Mouse (Mus musculus): ENCODE measurements around the gene Alk. TPM values are rescaled to one million over a fixed set of nuclear protein-coding genes. Genes with fewer than 3 reads are reported as not detected.

Alk gene
- polyA plus RNA-seq, 1 experiment from 2014 or later, result 0.03 TPM

DNA sequence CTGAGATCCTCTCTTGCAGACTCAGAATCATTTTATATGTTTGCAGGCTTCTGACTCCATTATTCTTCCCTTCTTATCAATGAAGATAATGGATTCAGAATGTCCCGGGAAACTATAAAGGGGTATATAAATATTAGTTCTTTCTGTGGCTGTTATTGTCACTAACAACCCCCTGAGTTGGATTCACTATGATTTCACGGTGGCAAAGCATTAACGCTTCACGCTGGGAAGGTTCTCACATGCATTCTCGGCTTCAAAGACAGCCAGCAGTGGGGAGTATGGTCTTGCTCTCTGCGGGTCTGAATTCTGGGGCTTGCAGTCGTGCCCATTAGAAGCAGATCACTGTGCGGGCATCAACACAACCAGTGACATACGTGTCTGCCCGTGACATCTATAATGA is 34.9 kb downstream of the Alk start:
- no peaks in the 10 kb centered on the region for H3K4me1 ChIP-seq (ENCODE audit: insufficient read depth)
- no peak for TF ChIP-seq CTCF (IDR thresholded peaks at IDR 0.05; ENCODE audit: low read depth)
- ATAC-seq (ENCODE audit: insufficient read depth), result no peak
- no peaks in the 10 kb centered on the region for H3K27me3 ChIP-seq (ENCODE audit: insufficient read depth, low read length)
- DNase-seq, result no peak
- H3K27ac ChIP-seq (ENCODE audit: low read depth), result no peak overlapping the region
- H3K9ac ChIP-seq, result no peak overlapping the region
- no peaks in the 10 kb centered on the region for H3K36me3 ChIP-seq (ENCODE audit: insufficient read depth)
- no peak overlapping the region for H3K4me2 ChIP-seq
- no peaks in the 10 kb centered on the region for H3K9me3 ChIP-seq (ENCODE audit: low read depth, low read length)
- WGBS, result 57% methylated on average over 10 of the region's 10 CpGs
- H3K4me3 ChIP-seq (ENCODE audit: low read depth, low read length), result no peak overlapping the region

DNA sequence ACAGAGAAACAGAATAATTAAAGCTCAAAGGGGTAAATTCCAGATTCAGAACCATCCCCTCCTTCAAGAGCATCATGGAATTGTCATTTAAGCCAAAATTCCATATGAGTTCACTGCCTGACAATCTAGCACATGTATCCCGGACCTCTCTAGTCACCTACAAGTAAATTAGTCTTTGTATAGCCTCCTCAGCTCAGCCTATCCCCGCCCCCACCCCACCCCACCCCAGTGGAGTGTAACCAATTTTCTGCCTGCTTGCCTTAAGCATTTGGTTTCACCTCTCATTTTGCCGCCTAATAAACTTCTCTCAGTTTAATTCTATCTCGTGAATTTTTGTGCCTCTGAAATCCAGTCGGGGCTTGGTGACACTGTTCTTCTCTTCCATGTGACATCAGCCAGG is 41.0 kb downstream of the Alk start:
- ATAC-seq (ENCODE audit: insufficient read depth) (no peak), DNase-seq (no peak)
- 80% methylated on average over 5 of the region's 5 CpGs for WGBS
- Histone ChIP-seq H3K4me1 (ENCODE audit: insufficient read depth) (no peaks in the 10 kb centered on the region), H3K9me3 (ENCODE audit: low read depth, low read length) (no peaks in the 10 kb centered on the region), H3K4me3 (ENCODE audit: low read depth, low read length) (no peak overlapping the region), H3K36me3 (ENCODE audit: insufficient read depth) (no peaks in the 10 kb centered on the region), H3K4me2 (no peak overlapping the region), H3K9ac (no peak overlapping the region), H3K27me3 (ENCODE audit: insufficient read depth, low read length) (no peaks in the 10 kb centered on the region), H3K27ac (ENCODE audit: low read depth) (no peak overlapping the region)
- TF ChIP-seq CTCF (IDR thresholded peaks at IDR 0.05; ENCODE audit: low read depth), result no peak

- no peak for TF ChIP-seq CTCF (IDR thresholded peaks at IDR 0.05; ENCODE audit: low read depth)
- H3K27ac ChIP-seq (ENCODE audit: low read depth), result no peak overlapping the region
- ATAC-seq (ENCODE audit: insufficient read depth) (no peak), DNase-seq (no peak)
- 72% methylated on average over 3 of the region's 3 CpGs for WGBS
- H3K4me3 ChIP-seq (ENCODE audit: low read depth, low read length), result no peak overlapping the region
- no peak overlapping the region for H3K4me2 ChIP-seq
- H3K9me3 ChIP-seq (ENCODE audit: low read depth, low read length), result no peaks in the 10 kb centered on the region
- H3K36me3 ChIP-seq (ENCODE audit: insufficient read depth), result no peaks in the 10 kb centered on the region
- H3K4me1 ChIP-seq (ENCODE audit: insufficient read depth), result no peaks in the 10 kb centered on the region
- no peaks in the 10 kb centered on the region for H3K27me3 ChIP-seq (ENCODE audit: insufficient read depth, low read length)
- H3K9ac ChIP-seq, result no peak overlapping the region
Measured at GRCm38 (mm10) chr17:72561471-72561870, 43.0 kb downstream of the Alk start.

- Histone ChIP-seq H3K27me3 (ENCODE audit: insufficient read depth, low read length) (no peaks in the 10 kb centered on the region), H3K4me1 (ENCODE audit: insufficient read depth) (no peaks in the 10 kb centered on the region), H3K4me2 (no peak overlapping the region), H3K27ac (ENCODE audit: low read depth) (no peak overlapping the region), H3K9me3 (ENCODE audit: low read depth, low read length) (no peaks in the 10 kb centered on the region), H3K4me3 (ENCODE audit: low read depth, low read length) (no peak overlapping the region), H3K36me3 (ENCODE audit: insufficient read depth) (no peaks in the 10 kb centered on the region), H3K9ac (no peak overlapping the region)
- WGBS, result 73% methylated on average over 1 of the region's 1 CpGs
- ATAC-seq (ENCODE audit: insufficient read depth) (no peak), DNase-seq (no peak)
- TF ChIP-seq CTCF (IDR thresholded peaks at IDR 0.05; ENCODE audit: low read depth), result no peak
Measured at GRCm38 (mm10) chr17:72560771-72561170, 43.7 kb downstream of the Alk start.

DNA sequence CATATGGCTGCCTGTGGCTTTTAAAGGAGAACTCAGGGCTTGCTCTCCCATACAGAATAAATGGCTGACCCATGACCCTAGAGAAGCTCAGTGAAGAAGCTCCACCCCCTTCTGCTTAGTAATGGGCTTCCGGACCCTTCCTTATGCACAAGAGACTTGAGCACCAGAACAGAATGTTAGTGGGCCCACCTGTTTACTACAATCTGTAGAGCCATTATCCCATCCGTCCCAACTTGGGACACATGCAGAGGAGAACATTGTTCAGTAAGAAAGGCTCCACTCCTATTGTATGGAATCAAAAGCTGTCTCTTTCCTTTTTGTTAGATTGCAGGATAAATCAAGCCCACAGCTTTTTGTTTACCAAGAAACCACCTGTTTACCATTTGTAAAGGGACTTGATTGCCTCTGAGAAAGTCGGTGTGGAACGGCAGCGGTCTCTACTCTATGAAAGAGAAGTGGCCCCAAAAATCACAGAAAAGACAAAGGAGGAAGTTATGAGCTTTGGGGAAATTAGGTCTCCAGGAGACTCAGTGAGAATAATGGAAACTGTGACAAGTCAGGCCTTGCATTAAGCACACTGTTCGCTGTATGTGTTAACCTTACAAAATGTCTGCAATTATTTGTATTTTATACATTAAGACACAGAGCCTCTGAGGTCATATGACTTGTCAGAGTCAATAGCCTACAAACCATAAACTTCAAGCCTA is 47.2 kb downstream of the Alk start:
- no peak for ATAC-seq (ENCODE audit: insufficient read depth)
- Histone ChIP-seq H3K9ac (no peak overlapping the region), H3K36me3 (ENCODE audit: insufficient read depth) (no peaks in the 10 kb centered on the region), H3K4me2 (no peak overlapping the region), H3K4me1 (ENCODE audit: insufficient read depth) (no peaks in the 10 kb centered on the region), H3K27me3 (ENCODE audit: insufficient read depth, low read length) (no peaks in the 10 kb centered on the region), H3K4me3 (ENCODE audit: low read depth, low read length) (no peak overlapping the region), H3K9me3 (ENCODE audit: low read depth, low read length) (no peaks in the 10 kb centered on the region), H3K27ac (ENCODE audit: low read depth) (no peak overlapping the region)
- TF ChIP-seq CTCF (IDR thresholded peaks at IDR 0.05; ENCODE audit: low read depth), result no peak
- 81% methylated on average over 6 of the region's 6 CpGs for WGBS
- DNase-seq, result no peak

- TF ChIP-seq CTCF (IDR thresholded peaks at IDR 0.05; ENCODE audit: low read depth), result no peak
- Histone ChIP-seq H3K4me3 (ENCODE audit: low read depth, low read length) (no peak overlapping the region), H3K36me3 (ENCODE audit: insufficient read depth) (no peaks in the 10 kb centered on the region), H3K9ac (no peak overlapping the region), H3K9me3 (ENCODE audit: low read depth, low read length) (no peaks in the 10 kb centered on the region), H3K4me1 (ENCODE audit: insufficient read depth) (no peaks in the 10 kb centered on the region), H3K27ac (ENCODE audit: low read depth) (no peak overlapping the region), H3K4me2 (no peak overlapping the region), H3K27me3 (ENCODE audit: insufficient read depth, low read length) (no peaks in the 10 kb centered on the region)
- ATAC-seq (ENCODE audit: insufficient read depth) (no peak), DNase-seq (no peak)
- 79% methylated on average over 4 of the region's 4 CpGs for WGBS
Measured at GRCm38 (mm10) chr17:72546274-72546673, 58.2 kb downstream of the Alk start.

GRCm38 (mm10) chr17:72535304-72535703 is 69.1 kb downstream of the Alk start:
- Histone ChIP-seq H3K27me3 (ENCODE audit: insufficient read depth, low read length) (no peaks in the 10 kb centered on the region), H3K4me2 (no peak overlapping the region), H3K27ac (ENCODE audit: low read depth) (no peak overlapping the region), H3K9ac (no peak overlapping the region), H3K4me1 (ENCODE audit: insufficient read depth) (no peaks in the 10 kb centered on the region), H3K36me3 (ENCODE audit: insufficient read depth) (no peaks in the 10 kb centered on the region), H3K4me3 (ENCODE audit: low read depth, low read length) (no peak overlapping the region), H3K9me3 (ENCODE audit: low read depth, low read length) (no peaks in the 10 kb centered on the region)
- TF ChIP-seq CTCF (IDR thresholded peaks at IDR 0.05; ENCODE audit: low read depth), result no peak
- WGBS, result 80% methylated on average over 6 of the region's 6 CpGs
- DNase-seq, result no peak
- ATAC-seq (ENCODE audit: insufficient read depth), result no peak
